Mouse (Mus musculus): ENCODE measurements around the gene Thada. TPM values are rescaled to one million over a fixed set of nuclear protein-coding genes. Genes with fewer than 3 reads are reported as not detected.

The Thada gene
- polyA plus RNA-seq, 1 experiment, result 0.72 TPM

DNA sequence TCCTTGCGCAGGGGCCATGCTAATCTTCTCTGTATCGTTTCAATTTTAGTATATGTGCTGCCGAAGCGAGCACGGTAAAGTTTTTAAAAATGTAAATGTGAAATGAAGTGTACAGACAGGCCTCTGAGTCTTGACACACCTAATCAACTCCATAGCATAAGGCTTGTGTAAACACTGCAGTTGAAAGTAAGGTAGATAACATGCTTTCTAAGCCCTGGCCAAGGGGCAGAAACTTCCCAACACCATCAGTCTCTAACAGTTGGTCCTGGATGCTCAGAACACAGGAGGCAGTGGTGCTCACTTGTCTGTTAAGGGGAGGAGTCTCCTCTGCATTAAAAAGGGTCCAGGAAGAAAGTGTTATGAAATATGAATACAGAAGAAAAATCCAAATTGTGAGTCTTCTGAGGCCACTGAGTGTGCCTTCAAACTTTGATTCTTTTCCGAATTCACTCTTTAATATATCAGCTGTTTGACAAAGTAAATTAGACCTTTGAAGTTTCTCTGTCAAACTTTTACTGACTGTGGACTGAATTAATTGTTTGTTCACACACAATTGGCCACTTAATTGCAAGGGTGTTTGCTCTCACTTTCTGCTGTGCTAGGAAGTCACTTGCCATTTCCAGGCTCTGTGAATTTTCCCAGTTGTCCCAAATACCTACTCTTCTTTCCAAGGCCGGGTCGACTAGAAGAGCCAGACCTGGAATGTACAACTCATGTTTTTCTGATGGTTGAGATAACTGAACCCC is 178.2 kb downstream of the Thada start:
- Histone ChIP-seq H3K4me3 (replicated peaks) (no peak overlapping the region), H3K9me3 (no peaks in the 10 kb centered on the region), H3K27me3 (replicated peaks) (no peaks in the 10 kb centered on the region), H3K4me1 (peaks cover 7% of the 10 kb centered on the region; the same call in 1 of the 2 replicates), H3K36me3 (replicated peaks; ENCODE audit: low read length) (peaks cover 26% of the 10 kb centered on the region)
- TF ChIP-seq FLI1 (IDR thresholded peaks at IDR 0.05; ENCODE audit: low read length), result no peak
- TF ChIP-seq GATA1 (IDR thresholded peaks at IDR 0.05; ENCODE audit: borderline replicate concordance, low read length), result no peak

DNA sequence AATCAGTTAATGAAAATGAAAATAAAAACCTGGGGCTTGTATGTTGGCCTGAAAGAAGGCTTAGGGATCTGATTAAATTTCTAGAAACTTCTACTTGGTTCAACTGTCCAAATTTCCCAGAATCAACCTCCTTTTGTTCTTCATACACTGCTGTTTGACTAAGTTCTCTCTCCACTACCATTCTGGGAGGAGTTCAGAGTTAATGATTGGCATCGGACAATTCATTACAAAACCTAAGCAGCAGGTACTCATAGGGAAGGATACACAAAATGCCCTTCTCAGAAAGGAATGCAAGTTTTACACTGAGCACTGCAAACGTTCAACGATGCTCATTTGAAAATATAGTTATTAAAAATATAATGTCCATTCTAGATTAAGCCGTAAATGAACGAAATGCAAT is 179.5 kb downstream of the Thada start:
- H3K9me3 ChIP-seq, result no peaks in the 10 kb centered on the region
- no peak overlapping the region for H3K4me3 ChIP-seq (replicated peaks)
- peaks cover 3% of the 10 kb centered on the region; the same call in 1 of the 2 replicates for H3K4me1 ChIP-seq
- TF ChIP-seq FLI1 (IDR thresholded peaks at IDR 0.05; ENCODE audit: low read length), result no peak
- no peak for TF ChIP-seq GATA1 (IDR thresholded peaks at IDR 0.05; ENCODE audit: borderline replicate concordance, low read length)
- H3K27me3 ChIP-seq (replicated peaks), result no peaks in the 10 kb centered on the region
- H3K36me3 ChIP-seq (replicated peaks; ENCODE audit: low read length), result peaks cover 26% of the 10 kb centered on the region

GRCm38 (mm10) chr17:84282388-84283280 is 183.4 kb downstream of the Thada start:
- no peaks in the 10 kb centered on the region for H3K9me3 ChIP-seq
- peaks cover 22% of the 10 kb centered on the region for H3K36me3 ChIP-seq (replicated peaks; ENCODE audit: low read length)
- H3K4me3 ChIP-seq (replicated peaks), result no peak overlapping the region
- no peaks in the 10 kb centered on the region for H3K27me3 ChIP-seq (replicated peaks)
- TF ChIP-seq FLI1 (IDR thresholded peaks at IDR 0.05; ENCODE audit: low read length), result no peak
- TF ChIP-seq GATA1 (IDR thresholded peaks at IDR 0.05; ENCODE audit: borderline replicate concordance, low read length), result no peak
- H3K4me1 ChIP-seq, result peaks cover 3% of the 10 kb centered on the region; the same call in 1 of the 2 replicates

GRCm38 (mm10) chr17:84279001-84279400 is 187.0 kb downstream of the Thada start:
- no peaks in the 10 kb centered on the region for H3K9me3 ChIP-seq
- peaks cover 22% of the 10 kb centered on the region for H3K4me1 ChIP-seq
- TF ChIP-seq GATA1 (IDR thresholded peaks at IDR 0.05; ENCODE audit: borderline replicate concordance, low read length), result no peak
- no peak for TF ChIP-seq FLI1 (IDR thresholded peaks at IDR 0.05; ENCODE audit: low read length)
- peaks cover 19% of the 10 kb centered on the region for H3K36me3 ChIP-seq (replicated peaks; ENCODE audit: low read length)
- H3K27me3 ChIP-seq (replicated peaks), result no peaks in the 10 kb centered on the region
- no peak overlapping the region for H3K4me3 ChIP-seq (replicated peaks)

- Histone ChIP-seq H3K36me3 (replicated peaks; ENCODE audit: low read length) (peaks cover 14% of the 10 kb centered on the region), H3K9me3 (no peaks in the 10 kb centered on the region), H3K27me3 (replicated peaks) (no peaks in the 10 kb centered on the region), H3K4me3 (replicated peaks) (no peak overlapping the region), H3K4me1 (peaks cover 24% of the 10 kb centered on the region)
- TF ChIP-seq FLI1 (IDR thresholded peaks at IDR 0.05; ENCODE audit: low read length), result no peak
These were observed 187.6 kb downstream of the Thada start for GRCm38 (mm10) chr17:84278193-84278953.

- no peaks in the 10 kb centered on the region for H3K9me3 ChIP-seq
- peaks cover 48% of the 10 kb centered on the region for H3K4me1 ChIP-seq
- H3K36me3 ChIP-seq (replicated peaks; ENCODE audit: low read length), result peaks cover 27% of the 10 kb centered on the region
- no peak overlapping the region for H3K4me3 ChIP-seq (replicated peaks)
- H3K27me3 ChIP-seq (replicated peaks), result no peaks in the 10 kb centered on the region
- no peak for TF ChIP-seq FLI1 (IDR thresholded peaks at IDR 0.05; ENCODE audit: low read length)
- no peak for TF ChIP-seq GATA1 (IDR thresholded peaks at IDR 0.05; ENCODE audit: borderline replicate concordance, low read length)
These were observed 191.0 kb downstream of the Thada start for GRCm38 (mm10) chr17:84274999-84275398.

- Histone ChIP-seq H3K36me3 (replicated peaks; ENCODE audit: low read length) (peaks cover 26% of the 10 kb centered on the region), H3K4me1 (peaks cover 48% of the 10 kb centered on the region), H3K9me3 (no peaks in the 10 kb centered on the region), H3K4me3 (replicated peaks) (no peak overlapping the region), H3K27me3 (replicated peaks) (no peaks in the 10 kb centered on the region)
- TF ChIP-seq FLI1 (IDR thresholded peaks at IDR 0.05; ENCODE audit: low read length) (no peak), GATA1 (IDR thresholded peaks at IDR 0.05; ENCODE audit: borderline replicate concordance, low read length) (no peak)
These were observed 191.8 kb downstream of the Thada start for GRCm38 (mm10) chr17:84274163-84274562.

- TF ChIP-seq FLI1 (IDR thresholded peaks at IDR 0.05; ENCODE audit: low read length), result no peak
- TF ChIP-seq GATA1 (IDR thresholded peaks at IDR 0.05; ENCODE audit: borderline replicate concordance, low read length), result no peak
- Histone ChIP-seq H3K4me3 (replicated peaks) (no peak overlapping the region), H3K4me1 (peaks cover 51% of the 10 kb centered on the region), H3K9me3 (no peaks in the 10 kb centered on the region), H3K27me3 (replicated peaks) (no peaks in the 10 kb centered on the region), H3K36me3 (replicated peaks; ENCODE audit: low read length) (peaks cover 26% of the 10 kb centered on the region)
These were observed 193.3 kb downstream of the Thada start for GRCm38 (mm10) chr17:84272557-84273261.
